Mouse (Mus musculus) lung, adult 2 months (tissue): Measurements from ENCODE around the gene Qsox2. TPM values are rescaled to one million over a fixed set of nuclear protein-coding genes. Genes with fewer than 3 reads are reported as not detected.

Experiments used
- DNase-seq: peaks from one replicate; pipeline ENCODE4 v3.0.0; 2022
- H3K4me1 ChIP-seq: fragments of 200-500 bp; 2 replicates; pipeline ENCODE4 v1.6.1; 2011; ENCODE audit warnings: low read length; ENCODE audit not compliant: control insufficient read depth, insufficient read depth
- H3K4me3 ChIP-seq: fragments of 200-500 bp; replicated peaks from 2 replicates; pipeline ENCODE3; 2011; ENCODE audit warnings: low read depth, mild to moderate bottlenecking, control low read depth, low read length; ENCODE audit errors: extremely low read depth
- CTCF ChIP-seq: fragments of 200-500 bp; IDR thresholded peaks from 2 replicates; pipeline ENCODE4 v1.5.1; 2011; ENCODE audit warnings: mild to moderate bottlenecking, low read length, control low read depth; ENCODE audit not compliant: insufficient read depth
- POLR2A ChIP-seq: fragments of 200-500 bp; IDR thresholded peaks from 2 replicates; pipeline ENCODE4 v1.6.1; 2011; ENCODE audit warnings: low read depth, mild to moderate bottlenecking, control low read depth, low read length, borderline replicate concordance; ENCODE audit errors: extremely low read depth
- WGBS: fragments of 180-500 bp; shearing (Covaris S2); methylation state at CpG from one replicate; pipeline ENCODE4 v1.1.7; 2018; 5-methylcytosine and 5-hydroxymethylcytosine counted together
- polyA plus RNA-seq: library from polyadenylated mRNA; depleted of rRNA; stranded (reverse); fragments of >200 nt; gene quantifications from 2 replicates; pipeline ENCODE4 v1.2.3, GENCODE M21; 2012

Qsox2 gene
- polyA plus RNA-seq, 1 experiment, result 20.4 TPM

GRCm38 (mm10) chr2:26257315-26258096, 20.2 kb upstream of the Qsox2 start:
- no peak overlapping the region for H3K4me3 ChIP-seq
- H3K4me1 ChIP-seq, result no peaks in the 10 kb centered on the region
- 83% methylated on average over 16 of the region's 16 CpGs for WGBS
- DNase-seq, result no peak
- TF ChIP-seq CTCF (no peak), POLR2A (no peak)

DNA sequence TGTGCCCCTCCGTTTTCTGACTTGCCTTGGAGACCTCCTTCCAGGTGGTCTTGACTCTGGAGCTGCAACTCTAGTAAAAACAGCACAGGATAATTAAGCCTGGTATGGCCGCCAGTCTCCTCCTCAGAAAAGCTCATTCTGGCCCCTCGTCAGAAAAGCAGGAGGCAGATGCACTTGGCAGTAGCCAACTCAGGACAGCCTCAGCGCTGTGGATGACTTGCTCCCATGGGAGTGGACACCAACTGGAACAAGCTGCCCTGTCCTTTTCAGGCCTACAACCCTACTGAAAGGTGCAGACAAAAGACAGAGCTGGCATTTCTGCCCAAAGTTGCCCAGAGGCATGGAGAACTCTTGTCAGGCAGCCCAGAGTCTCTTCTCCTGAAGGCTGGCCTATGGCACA, 17.5 kb upstream of the Qsox2 start:
- DNase-seq, result no peak
- Histone ChIP-seq H3K4me3 (no peak overlapping the region), H3K4me1 (no peaks in the 10 kb centered on the region)
- 72% methylated on average over 4 of the region's 4 CpGs for WGBS
- TF ChIP-seq CTCF (no peak), POLR2A (no peak)

- TF ChIP-seq CTCF, result no peak
- no peak for TF ChIP-seq POLR2A
- 35% methylated on average over 8 of the region's 8 CpGs for WGBS
- no peak for DNase-seq
- Histone ChIP-seq H3K4me3 (no peak overlapping the region), H3K4me1 (no peaks in the 10 kb centered on the region)
Measured at GRCm38 (mm10) chr2:26252514-26253206, 15.3 kb upstream of the Qsox2 start.

- no peak for DNase-seq
- no peaks in the 10 kb centered on the region for H3K4me1 ChIP-seq
- 40% methylated on average over 3 of the region's 3 CpGs for WGBS
- TF ChIP-seq POLR2A, result no peak
- no peak for TF ChIP-seq CTCF
- no peak overlapping the region for H3K4me3 ChIP-seq
Measured at GRCm38 (mm10) chr2:26247531-26247930, 10.2 kb upstream of the Qsox2 start.

GRCm38 (mm10) chr2:26240841-26241240, 3.5 kb upstream of the Qsox2 start:
- Histone ChIP-seq H3K4me1 (peaks cover 5% of the 10 kb centered on the region; the same call in 1 of the 2 replicates), H3K4me3 (no peak overlapping the region)
- WGBS, result 33% methylated on average over 3 of the region's 3 CpGs
- DNase-seq, result no peak
- TF ChIP-seq POLR2A, result no peak
- no peak for TF ChIP-seq CTCF

- Histone ChIP-seq H3K4me1 (peaks cover 5% of the 10 kb centered on the region; the same call in 1 of the 2 replicates), H3K4me3 (no peak overlapping the region)
- TF ChIP-seq CTCF (no peak), POLR2A (no peak)
- DNase-seq, result no peak
- 38% methylated on average over 9 of the region's 9 CpGs for WGBS
Measured at GRCm38 (mm10) chr2:26240330-26240729, 3.0 kb upstream of the Qsox2 start.

DNA sequence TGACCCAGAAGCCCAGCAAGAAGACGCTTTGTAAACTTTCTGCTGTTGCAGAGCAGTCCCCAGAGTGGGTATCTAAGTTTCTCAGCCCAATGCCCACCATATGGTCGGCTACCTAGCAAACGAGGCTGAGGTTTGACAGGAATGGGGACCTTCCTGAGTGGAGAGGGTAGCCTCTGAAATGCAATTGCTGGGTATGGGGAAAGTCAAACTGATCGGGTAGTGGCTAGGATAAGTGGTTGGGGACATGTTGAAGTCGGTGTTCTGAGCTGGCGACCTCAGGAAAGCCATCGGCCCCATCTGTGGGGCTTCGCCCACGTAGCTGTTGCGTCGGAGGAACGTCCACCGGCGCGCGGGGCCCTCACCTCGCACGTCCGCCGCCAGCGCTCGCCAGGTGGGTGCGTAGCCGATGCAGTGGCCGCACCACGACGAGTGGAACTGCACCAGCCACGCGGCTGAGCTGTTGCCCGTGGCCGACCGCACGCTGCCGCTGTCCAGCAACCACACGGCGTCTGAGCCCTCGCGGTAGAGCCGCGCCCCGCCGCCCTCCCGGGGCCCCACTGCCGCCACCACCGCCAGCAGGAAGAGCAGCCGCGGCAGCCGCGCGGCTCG, 540 bp downstream of the Qsox2 start:
- peak overlapping the region; percentile 85 for H3K4me3 ChIP-seq
- WGBS, result under 1% methylated on average over 51 of the region's 51 CpGs
- no peak for TF ChIP-seq CTCF
- DNase-seq, result no peak
- H3K4me1 ChIP-seq, result peaks cover 5% of the 10 kb centered on the region; the same call in 1 of the 2 replicates

DNA sequence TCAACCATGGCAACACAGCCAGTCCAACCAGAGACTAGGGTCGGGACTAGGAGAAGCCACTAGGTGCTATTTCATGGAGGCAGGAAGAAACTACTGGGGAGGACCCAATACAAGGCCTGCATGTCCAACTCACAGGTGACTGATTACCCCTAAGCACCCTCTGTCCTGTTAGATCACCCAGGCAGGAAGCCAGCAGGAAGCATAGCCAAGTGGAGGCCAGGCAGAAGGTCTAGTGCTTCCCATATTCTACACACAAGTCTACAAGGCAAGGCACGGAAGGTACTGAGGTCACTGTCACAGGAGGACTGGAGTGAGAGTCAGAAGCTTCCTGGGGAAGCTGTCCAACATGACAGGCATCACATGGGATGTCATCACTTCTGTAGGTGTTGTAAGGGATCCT, 2.6 kb downstream of the Qsox2 start:
- Histone ChIP-seq H3K4me3 (no peak overlapping the region), H3K4me1 (peaks cover 5% of the 10 kb centered on the region; the same call in 1 of the 2 replicates)
- no peak for DNase-seq
- TF ChIP-seq CTCF, result no peak
- no peak for TF ChIP-seq POLR2A
- 65% methylated on average over 2 of the region's 2 CpGs for WGBS

DNA sequence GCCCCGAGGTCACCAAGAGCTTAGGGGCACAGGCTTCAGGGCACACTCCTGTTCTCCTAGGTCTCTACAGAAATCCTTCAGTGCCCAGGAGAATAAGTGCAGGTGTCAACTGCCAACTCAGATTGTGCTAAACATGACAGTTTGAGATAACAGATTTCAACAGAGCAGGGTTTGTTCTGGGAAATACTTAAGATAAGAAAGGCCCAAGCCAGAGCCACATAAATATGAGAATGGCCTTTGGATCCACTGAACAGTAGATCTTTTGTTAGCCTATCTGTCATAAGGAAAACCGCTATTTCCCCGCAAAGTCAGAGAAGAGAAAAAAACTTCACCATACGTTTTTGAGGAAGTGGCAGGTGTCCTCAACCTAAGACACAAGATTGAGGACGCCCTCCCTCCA, 3.1 kb downstream of the Qsox2 start:
- 65% methylated on average over 5 of the region's 5 CpGs for WGBS
- no peak overlapping the region for H3K4me3 ChIP-seq
- peaks cover 5% of the 10 kb centered on the region; the same call in 1 of the 2 replicates for H3K4me1 ChIP-seq
- no peak for DNase-seq
- no peak for TF ChIP-seq POLR2A
- TF ChIP-seq CTCF, result no peak
